Mouse (Mus musculus): ENCODE measurements around the gene Gpr83.

DNA sequence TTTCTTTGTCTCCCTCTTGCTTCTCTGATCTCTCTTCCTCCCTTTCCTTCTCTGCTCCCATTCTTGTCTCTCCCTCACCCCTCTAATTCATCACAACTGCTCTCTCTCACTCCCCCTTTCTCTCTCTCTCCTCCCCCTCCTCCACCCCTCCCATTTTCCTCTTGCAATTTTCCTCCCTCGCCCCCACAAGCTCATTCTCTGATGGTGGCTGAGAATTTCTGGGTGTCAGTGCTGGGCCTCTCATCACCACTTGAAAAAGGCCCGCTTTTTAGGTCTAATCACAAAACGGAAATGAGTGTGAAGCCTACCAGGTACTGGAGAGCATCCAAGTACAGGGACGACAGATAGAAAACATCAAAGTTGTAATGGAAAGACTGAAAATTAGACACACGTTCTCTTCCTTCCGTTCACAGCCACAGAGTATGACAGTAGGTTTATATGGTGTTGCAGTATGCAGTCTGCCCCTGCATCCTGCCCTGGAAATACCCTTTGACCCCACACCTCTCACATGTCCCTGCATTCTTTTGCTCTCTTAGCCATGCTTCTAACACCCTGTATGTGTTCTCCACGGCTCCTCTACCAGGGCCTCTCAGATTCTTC lies 47.9 kb downstream of the Gpr83 start:
- TF ChIP-seq CTCF (IDR thresholded peaks at IDR 0.05; ENCODE audit: borderline replicate concordance, insufficient read depth, low read length) = no peak
- TF ChIP-seq POLR2A (IDR thresholded peaks at IDR 0.05; ENCODE audit: low read depth, low read length) = no peak
